Mouse (Mus musculus): ENCODE data around the gene Lyrm9. TPM values are rescaled to one million over a fixed set of nuclear protein-coding genes. Genes with fewer than 3 reads are reported as not detected.

Gene Lyrm9
- polyA plus RNA-seq, 1 experiment, result 21.2 TPM

DNA sequence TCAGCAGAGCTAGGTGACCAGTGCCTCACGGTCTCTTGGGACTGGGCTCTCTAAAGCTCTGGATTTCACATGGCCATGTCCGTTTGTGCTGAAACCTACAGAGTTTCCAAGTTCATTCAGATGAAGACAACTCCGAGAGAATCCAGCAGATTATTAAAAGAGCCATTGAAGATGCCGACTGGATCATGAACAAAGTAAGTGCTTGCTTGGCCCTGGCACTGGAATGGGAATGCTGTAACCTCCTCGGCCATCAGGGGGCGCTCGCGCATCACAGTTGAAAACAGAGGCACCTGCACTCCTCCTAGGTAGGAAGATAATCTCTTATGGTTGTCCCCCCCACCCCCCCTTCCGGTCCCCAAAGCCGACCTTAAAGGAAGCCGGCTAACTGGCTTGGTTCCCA, 11.6 kb downstream of the Lyrm9 start:
- no peak overlapping the region for H3K9ac ChIP-seq (ENCODE audit: low read depth, poor library complexity, severe bottlenecking)

GRCm38 (mm10) chr11:78839491-78839890, 13.1 kb downstream of the Lyrm9 start:
- H3K36me3 ChIP-seq (ENCODE audit: control insufficient read depth, insufficient read depth, low read length, poor library complexity, severe bottlenecking), result peaks cover 5% of the 10 kb centered on the region; the same call in 1 of the 2 replicates
- peaks cover 5% of the 10 kb centered on the region; the same call in 1 of the 2 replicates for H3K9me3 ChIP-seq (replicated peaks; ENCODE audit: control insufficient read depth, insufficient read depth, low read length, poor library complexity, severe bottlenecking)
- no peak overlapping the region for H3K27ac ChIP-seq (ENCODE audit: insufficient read depth, low read length)
- H3K27me3 ChIP-seq (ENCODE audit: control insufficient read depth, insufficient read depth, low read length, poor library complexity, severe bottlenecking), result no peaks in the 10 kb centered on the region
- H3K9ac ChIP-seq (ENCODE audit: low read depth, poor library complexity, severe bottlenecking), result no peak overlapping the region
- H3K4me1 ChIP-seq (ENCODE audit: control insufficient read depth, insufficient read depth, low read length), result no peaks in the 10 kb centered on the region
- no peak overlapping the region for H3K4me3 ChIP-seq (ENCODE audit: low read depth, low read length)
- TF ChIP-seq POLR2A (IDR thresholded peaks at IDR 0.05; ENCODE audit: insufficient read depth, low read length), result no peak
- no peak for TF ChIP-seq EP300 (IDR thresholded peaks at IDR 0.05; ENCODE audit: insufficient read depth, low read depth, low read length)
- TF ChIP-seq CTCF (IDR thresholded peaks at IDR 0.05; ENCODE audit: low read depth, low read length), result no peak

More for the DNA sequence above, 11.6 kb downstream of the Lyrm9 start:
- no peaks in the 10 kb centered on the region for H3K27me3 ChIP-seq (ENCODE audit: control insufficient read depth, insufficient read depth, low read length, poor library complexity, severe bottlenecking)
- H3K4me3 ChIP-seq (ENCODE audit: low read depth, low read length), result no peak overlapping the region
- H3K9me3 ChIP-seq (replicated peaks; ENCODE audit: control insufficient read depth, insufficient read depth, low read length, poor library complexity, severe bottlenecking), result no peaks in the 10 kb centered on the region
- TF ChIP-seq CTCF (IDR thresholded peaks at IDR 0.05; ENCODE audit: low read depth, low read length) (peak; percentile 84), EP300 (IDR thresholded peaks at IDR 0.05; ENCODE audit: insufficient read depth, low read depth, low read length) (no peak), POLR2A (IDR thresholded peaks at IDR 0.05; ENCODE audit: insufficient read depth, low read length) (no peak)
- H3K36me3 ChIP-seq (ENCODE audit: control insufficient read depth, insufficient read depth, low read length, poor library complexity, severe bottlenecking), result peaks cover 5% of the 10 kb centered on the region; the same call in 1 of the 2 replicates
- no peaks in the 10 kb centered on the region for H3K4me1 ChIP-seq (ENCODE audit: control insufficient read depth, insufficient read depth, low read length)
- H3K27ac ChIP-seq (ENCODE audit: insufficient read depth, low read length), result no peak overlapping the region

DNA sequence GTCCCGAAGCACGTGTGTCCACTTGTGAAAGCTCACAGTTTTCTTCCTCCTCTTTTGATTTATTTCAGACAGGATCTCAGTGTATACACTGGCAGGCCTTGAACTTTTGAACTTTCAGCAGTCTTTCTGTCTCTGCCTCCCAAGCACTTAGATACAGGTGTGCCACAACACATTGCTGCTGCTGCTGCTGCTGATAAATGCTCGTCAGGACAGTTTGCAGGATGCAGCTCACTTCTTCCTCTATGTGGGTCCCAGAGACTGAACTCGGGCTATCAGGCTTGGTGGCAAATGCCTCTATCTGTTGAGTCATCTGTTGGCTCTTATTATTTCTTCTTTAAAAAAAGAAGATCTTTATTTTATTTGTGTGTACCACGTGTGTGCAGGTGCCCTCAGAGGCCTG, 13.8 kb downstream of the Lyrm9 start:
- peaks cover 5% of the 10 kb centered on the region; the same call in 1 of the 2 replicates for H3K9me3 ChIP-seq (replicated peaks; ENCODE audit: control insufficient read depth, insufficient read depth, low read length, poor library complexity, severe bottlenecking)
- no peak overlapping the region for H3K27ac ChIP-seq (ENCODE audit: insufficient read depth, low read length)
- TF ChIP-seq EP300 (IDR thresholded peaks at IDR 0.05; ENCODE audit: insufficient read depth, low read depth, low read length) (no peak), POLR2A (IDR thresholded peaks at IDR 0.05; ENCODE audit: insufficient read depth, low read length) (no peak), CTCF (IDR thresholded peaks at IDR 0.05; ENCODE audit: low read depth, low read length) (no peak)
- H3K9ac ChIP-seq (ENCODE audit: low read depth, poor library complexity, severe bottlenecking), result no peak overlapping the region
- peaks cover 5% of the 10 kb centered on the region; the same call in 1 of the 2 replicates for H3K36me3 ChIP-seq (ENCODE audit: control insufficient read depth, insufficient read depth, low read length, poor library complexity, severe bottlenecking)
- H3K4me1 ChIP-seq (ENCODE audit: control insufficient read depth, insufficient read depth, low read length), result no peaks in the 10 kb centered on the region
- H3K27me3 ChIP-seq (ENCODE audit: control insufficient read depth, insufficient read depth, low read length, poor library complexity, severe bottlenecking), result no peaks in the 10 kb centered on the region
- H3K4me3 ChIP-seq (ENCODE audit: low read depth, low read length), result no peak overlapping the region

DNA sequence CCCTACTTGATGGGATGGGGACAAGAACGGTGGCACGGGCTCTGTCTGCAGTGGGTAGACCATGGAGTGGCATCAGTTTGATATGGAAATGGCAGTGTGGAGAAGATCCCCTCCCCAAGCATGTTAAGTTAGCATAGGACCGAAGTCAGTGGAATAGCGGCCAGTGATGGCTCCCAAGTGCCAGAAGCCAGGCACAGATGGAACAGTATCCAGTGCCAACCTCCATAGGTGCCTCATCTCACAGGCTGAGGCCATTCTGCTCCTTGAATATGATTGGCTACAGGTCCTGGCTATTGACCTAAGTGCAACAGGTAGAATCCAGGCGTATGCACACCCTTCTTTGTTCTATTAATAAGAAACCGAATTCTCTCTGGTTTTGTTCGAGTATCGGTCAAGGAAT, 15.6 kb downstream of the Lyrm9 start:
- Histone ChIP-seq H3K27me3 (ENCODE audit: control insufficient read depth, insufficient read depth, low read length, poor library complexity, severe bottlenecking) (no peaks in the 10 kb centered on the region), H3K27ac (ENCODE audit: insufficient read depth, low read length) (no peak overlapping the region), H3K9me3 (replicated peaks; ENCODE audit: control insufficient read depth, insufficient read depth, low read length, poor library complexity, severe bottlenecking) (peaks cover 5% of the 10 kb centered on the region; the same call in 1 of the 2 replicates), H3K4me3 (ENCODE audit: low read depth, low read length) (no peak overlapping the region), H3K4me1 (ENCODE audit: control insufficient read depth, insufficient read depth, low read length) (no peaks in the 10 kb centered on the region), H3K36me3 (ENCODE audit: control insufficient read depth, insufficient read depth, low read length, poor library complexity, severe bottlenecking) (peaks cover 5% of the 10 kb centered on the region; the same call in 1 of the 2 replicates), H3K9ac (ENCODE audit: low read depth, poor library complexity, severe bottlenecking) (no peak overlapping the region)
- TF ChIP-seq POLR2A (IDR thresholded peaks at IDR 0.05; ENCODE audit: insufficient read depth, low read length), result no peak
- no peak for TF ChIP-seq CTCF (IDR thresholded peaks at IDR 0.05; ENCODE audit: low read depth, low read length)
- no peak for TF ChIP-seq EP300 (IDR thresholded peaks at IDR 0.05; ENCODE audit: insufficient read depth, low read depth, low read length)

GRCm38 (mm10) chr11:78846620-78847019, 20.2 kb downstream of the Lyrm9 start:
- TF ChIP-seq CTCF (IDR thresholded peaks at IDR 0.05; ENCODE audit: low read depth, low read length), result no peak
- no peak for TF ChIP-seq EP300 (IDR thresholded peaks at IDR 0.05; ENCODE audit: insufficient read depth, low read depth, low read length)
- TF ChIP-seq POLR2A (IDR thresholded peaks at IDR 0.05; ENCODE audit: insufficient read depth, low read length), result no peak
- no peaks in the 10 kb centered on the region for H3K36me3 ChIP-seq (ENCODE audit: control insufficient read depth, insufficient read depth, low read length, poor library complexity, severe bottlenecking)

GRCm38 (mm10) chr11:78847884-78848848, 21.8 kb downstream of the Lyrm9 start:
- Histone ChIP-seq H3K4me1 (ENCODE audit: control insufficient read depth, insufficient read depth, low read length) (no peaks in the 10 kb centered on the region), H3K27ac (ENCODE audit: insufficient read depth, low read length) (no peak overlapping the region), H3K9me3 (replicated peaks; ENCODE audit: control insufficient read depth, insufficient read depth, low read length, poor library complexity, severe bottlenecking) (peaks cover 5% of the 10 kb centered on the region; the same call in 1 of the 2 replicates)

More at GRCm38 (mm10) chr11:78846620-78847019, 20.2 kb downstream of the Lyrm9 start:
- no peak overlapping the region for H3K4me3 ChIP-seq (ENCODE audit: low read depth, low read length)
- no peak overlapping the region for H3K9ac ChIP-seq (ENCODE audit: low read depth, poor library complexity, severe bottlenecking)
- H3K9me3 ChIP-seq (replicated peaks; ENCODE audit: control insufficient read depth, insufficient read depth, low read length, poor library complexity, severe bottlenecking), result peaks cover 5% of the 10 kb centered on the region; the same call in 1 of the 2 replicates
- H3K4me1 ChIP-seq (ENCODE audit: control insufficient read depth, insufficient read depth, low read length), result no peaks in the 10 kb centered on the region
- H3K27me3 ChIP-seq (ENCODE audit: control insufficient read depth, insufficient read depth, low read length, poor library complexity, severe bottlenecking), result no peaks in the 10 kb centered on the region
- H3K27ac ChIP-seq (ENCODE audit: insufficient read depth, low read length), result no peak overlapping the region

More at GRCm38 (mm10) chr11:78847884-78848848, 21.8 kb downstream of the Lyrm9 start:
- Histone ChIP-seq H3K27me3 (ENCODE audit: control insufficient read depth, insufficient read depth, low read length, poor library complexity, severe bottlenecking) (no peaks in the 10 kb centered on the region), H3K9ac (ENCODE audit: low read depth, poor library complexity, severe bottlenecking) (no peak overlapping the region), H3K36me3 (ENCODE audit: control insufficient read depth, insufficient read depth, low read length, poor library complexity, severe bottlenecking) (no peaks in the 10 kb centered on the region), H3K4me3 (ENCODE audit: low read depth, low read length) (no peak overlapping the region)
- TF ChIP-seq POLR2A (IDR thresholded peaks at IDR 0.05; ENCODE audit: insufficient read depth, low read length) (no peak), CTCF (IDR thresholded peaks at IDR 0.05; ENCODE audit: low read depth, low read length) (no peak), EP300 (IDR thresholded peaks at IDR 0.05; ENCODE audit: insufficient read depth, low read depth, low read length) (no peak)
